Mouse (Mus musculus) ES-E14 (cell line): Measurements from ENCODE around the gene Rad50.

ENCODE experiments used
- CHD2 ChIP-seq: IDR thresholded peaks from 2 replicates; pipeline ENCODE4 v1.6.1; 2014; ENCODE audit warnings: mild to moderate bottlenecking, low read depth, low read length, inconsistent platforms
- HCFC1 ChIP-seq: IDR thresholded peaks from 2 replicates; pipeline ENCODE4 v1.6.1; 2012; ENCODE audit warnings: low read length, inconsistent platforms, borderline replicate concordance; ENCODE audit not compliant: insufficient read depth
- MAFK ChIP-seq: IDR thresholded peaks from 2 replicates; pipeline ENCODE4 v1.6.1; 2014; ENCODE audit warnings: mild to moderate bottlenecking, low read depth, low read length, inconsistent platforms; ENCODE audit not compliant: insufficient read depth
- ZC3H11A ChIP-seq: IDR thresholded peaks from 2 replicates; pipeline ENCODE4 v1.6.1; 2012; ENCODE audit warnings: low read depth, mild to moderate bottlenecking, inconsistent platforms, low read length, borderline replicate concordance
- ZNF384 ChIP-seq: IDR thresholded peaks from 2 replicates; pipeline ENCODE4 v1.6.1; 2012; ENCODE audit warnings: low read depth, low read length, inconsistent platforms

GRCm38 (mm10) chr11:53699351-53699750 lies 7.8 kb downstream of the Rad50 start:
- TF ChIP-seq CHD2 (no peak), ZNF384 (no peak), HCFC1 (no peak), ZC3H11A (no peak), MAFK (no peak)
